Mouse (Mus musculus): ENCODE results near the gene Prss58. TPM values are rescaled to one million over a fixed set of nuclear protein-coding genes. Genes with fewer than 3 reads are reported as not detected.

The Prss58 gene
- not detected in 2 replicates for polyA plus RNA-seq (2015; fragmentation: Nextera tagmentation; extraction: Ambion mirVana)

GRCm38 (mm10) chr6:40900287-40900686, at the start of gene Prss58:
Gene Prss58, minus strand, starts transcription at chr6:40900387.
- Histone ChIP-seq H3K36me3 (ENCODE audit: insufficient read depth, low read length) (no peaks in the 10 kb centered on the region), H3K4me2 (ENCODE audit: low read length) (no peak within 1 kb of the TSS), H3K4me1 (replicated peaks; ENCODE audit: insufficient read depth, low read length) (no peaks in the 10 kb centered on the region), H3K27ac (no peak within 1 kb of the TSS), H3K9ac (ENCODE audit: low read depth, low read length) (no peak within 1 kb of the TSS), H3K9me3 (replicated peaks; ENCODE audit: low read length) (no peaks in the 10 kb centered on the region), H3K27me3 (ENCODE audit: insufficient read depth, low read length) (no peaks in the 10 kb centered on the region), H3K4me3 (replicated peaks; ENCODE audit: low read depth, low read length) (no peak within 1 kb of the TSS)
- DNase-seq (ENCODE audit: low spot score): no peak
- TF ChIP-seq CTCF (IDR thresholded peaks at IDR 0.05; ENCODE audit: low read depth): no peak
- no peak for ATAC-seq (replicated peaks; ENCODE audit: low FRiP score, low read depth)

- no peak within 1 kb of the TSS for H3K27ac ChIP-seq
- no peaks in the 10 kb centered on the region for H3K36me3 ChIP-seq (ENCODE audit: insufficient read depth, low read length)
- DNase-seq (ENCODE audit: low spot score) (no peak), ATAC-seq (replicated peaks; ENCODE audit: low FRiP score, low read depth) (no peak)
- H3K9me3 ChIP-seq (replicated peaks; ENCODE audit: low read length): no peaks in the 10 kb centered on the region
- H3K9ac ChIP-seq (ENCODE audit: low read depth, low read length): no peak within 1 kb of the TSS
- no peaks in the 10 kb centered on the region for H3K27me3 ChIP-seq (ENCODE audit: insufficient read depth, low read length)
- no peak within 1 kb of the TSS for H3K4me2 ChIP-seq (ENCODE audit: low read length)
- no peak for TF ChIP-seq CTCF (IDR thresholded peaks at IDR 0.05; ENCODE audit: low read depth)
- no peaks in the 10 kb centered on the region for H3K4me1 ChIP-seq (replicated peaks; ENCODE audit: insufficient read depth, low read length)
- 87% methylated on average over 10 of the region's 10 CpGs for WGBS
- no peak within 1 kb of the TSS for H3K4me3 ChIP-seq (replicated peaks; ENCODE audit: low read depth, low read length)
Observed at GRCm38 (mm10) chr6:40940457-40940856, 40.3 kb upstream of the Prss58 start, which contains the start of gene 1700074P13Rik. Gene 1700074P13Rik, minus strand, starts transcription at chr6:40940557.

- no peak overlapping the region for H3K27ac ChIP-seq
- no peak for DNase-seq (ENCODE audit: low spot score)
- ATAC-seq (replicated peaks; ENCODE audit: low FRiP score, low read depth): no peak
- H3K4me3 ChIP-seq (replicated peaks; ENCODE audit: low read depth, low read length): no peak overlapping the region
- TF ChIP-seq CTCF (IDR thresholded peaks at IDR 0.05; ENCODE audit: low read depth): no peak
- H3K36me3 ChIP-seq (ENCODE audit: insufficient read depth, low read length): no peaks in the 10 kb centered on the region
- WGBS: 83% methylated on average over 4 of the region's 4 CpGs
- H3K27me3 ChIP-seq (ENCODE audit: insufficient read depth, low read length): no peaks in the 10 kb centered on the region
- H3K9ac ChIP-seq (ENCODE audit: low read depth, low read length): no peak overlapping the region
- no peaks in the 10 kb centered on the region for H3K4me1 ChIP-seq (replicated peaks; ENCODE audit: insufficient read depth, low read length)
- no peaks in the 10 kb centered on the region for H3K9me3 ChIP-seq (replicated peaks; ENCODE audit: low read length)
- H3K4me2 ChIP-seq (ENCODE audit: low read length): no peak overlapping the region
Observed at GRCm38 (mm10) chr6:40919954-40920353, 19.8 kb upstream of the Prss58 start.

- TF ChIP-seq CTCF (IDR thresholded peaks at IDR 0.05; ENCODE audit: low read depth): no peak
- 74% methylated on average over 1 of the region's 1 CpGs for WGBS
- H3K36me3 ChIP-seq (ENCODE audit: insufficient read depth, low read length): no peaks in the 10 kb centered on the region
- H3K9ac ChIP-seq (ENCODE audit: low read depth, low read length): no peak overlapping the region
- no peaks in the 10 kb centered on the region for H3K27me3 ChIP-seq (ENCODE audit: insufficient read depth, low read length)
- H3K4me3 ChIP-seq (replicated peaks; ENCODE audit: low read depth, low read length): no peak overlapping the region
- no peaks in the 10 kb centered on the region for H3K4me1 ChIP-seq (replicated peaks; ENCODE audit: insufficient read depth, low read length)
- H3K9me3 ChIP-seq (replicated peaks; ENCODE audit: low read length): no peaks in the 10 kb centered on the region
- 0 out of 2 replicates have a peak, but pooled peaks have one; percentile 17 for ATAC-seq (replicated peaks; ENCODE audit: low FRiP score, low read depth)
- no peak overlapping the region for H3K4me2 ChIP-seq (ENCODE audit: low read length)
- no peak for DNase-seq (ENCODE audit: low spot score)
- no peak overlapping the region for H3K27ac ChIP-seq
Observed at GRCm38 (mm10) chr6:40894716-40895115, 5.5 kb downstream of the Prss58 start.

GRCm38 (mm10) chr6:40893577-40893976, 6.6 kb downstream of the Prss58 start:
- peak; percentile 68 for TF ChIP-seq CTCF (IDR thresholded peaks at IDR 0.05; ENCODE audit: low read depth)
- no peak overlapping the region for H3K4me3 ChIP-seq (replicated peaks; ENCODE audit: low read depth, low read length)
- no peak for ATAC-seq (replicated peaks; ENCODE audit: low FRiP score, low read depth)
- peak; percentile 11 for DNase-seq (ENCODE audit: low spot score)
- H3K9me3 ChIP-seq (replicated peaks; ENCODE audit: low read length): no peaks in the 10 kb centered on the region
- 39% methylated on average over 7 of the region's 7 CpGs for WGBS
- H3K4me2 ChIP-seq (ENCODE audit: low read length): no peak overlapping the region
- no peaks in the 10 kb centered on the region for H3K27me3 ChIP-seq (ENCODE audit: insufficient read depth, low read length)
- H3K9ac ChIP-seq (ENCODE audit: low read depth, low read length): no peak overlapping the region
- no peaks in the 10 kb centered on the region for H3K36me3 ChIP-seq (ENCODE audit: insufficient read depth, low read length)
- H3K27ac ChIP-seq: no peak overlapping the region
- no peaks in the 10 kb centered on the region for H3K4me1 ChIP-seq (replicated peaks; ENCODE audit: insufficient read depth, low read length)

- Histone ChIP-seq H3K4me1 (replicated peaks; ENCODE audit: insufficient read depth, low read length) (no peaks in the 10 kb centered on the region), H3K9ac (ENCODE audit: low read depth, low read length) (no peak overlapping the region), H3K36me3 (ENCODE audit: insufficient read depth, low read length) (no peaks in the 10 kb centered on the region), H3K27me3 (ENCODE audit: insufficient read depth, low read length) (no peaks in the 10 kb centered on the region), H3K9me3 (replicated peaks; ENCODE audit: low read length) (no peaks in the 10 kb centered on the region), H3K4me3 (replicated peaks; ENCODE audit: low read depth, low read length) (no peak overlapping the region), H3K27ac (no peak overlapping the region), H3K4me2 (ENCODE audit: low read length) (no peak overlapping the region)
- no peak for TF ChIP-seq CTCF (IDR thresholded peaks at IDR 0.05; ENCODE audit: low read depth)
- WGBS: 85% methylated on average over 4 of the region's 4 CpGs
- ATAC-seq (replicated peaks; ENCODE audit: low FRiP score, low read depth): no peak
- DNase-seq (ENCODE audit: low spot score): no peak
Observed at GRCm38 (mm10) chr6:40891754-40892153, 8.4 kb downstream of the Prss58 start.

GRCm38 (mm10) chr6:40890973-40891372, 9.2 kb downstream of the Prss58 start:
- H3K27me3 ChIP-seq (ENCODE audit: insufficient read depth, low read length): no peaks in the 10 kb centered on the region
- H3K9me3 ChIP-seq (replicated peaks; ENCODE audit: low read length): no peaks in the 10 kb centered on the region
- no peak overlapping the region for H3K27ac ChIP-seq
- no peak overlapping the region for H3K9ac ChIP-seq (ENCODE audit: low read depth, low read length)
- H3K4me1 ChIP-seq (replicated peaks; ENCODE audit: insufficient read depth, low read length): no peaks in the 10 kb centered on the region
- WGBS: 71% methylated on average over 1 of the region's 1 CpGs
- H3K4me3 ChIP-seq (replicated peaks; ENCODE audit: low read depth, low read length): no peak overlapping the region
- no peak for ATAC-seq (replicated peaks; ENCODE audit: low FRiP score, low read depth)
- no peaks in the 10 kb centered on the region for H3K36me3 ChIP-seq (ENCODE audit: insufficient read depth, low read length)
- DNase-seq (ENCODE audit: low spot score): no peak
- no peak for TF ChIP-seq CTCF (IDR thresholded peaks at IDR 0.05; ENCODE audit: low read depth)
- H3K4me2 ChIP-seq (ENCODE audit: low read length): no peak overlapping the region

All from kidney, postnatal 0 days (tissue).